Mouse (Mus musculus) CH12.LX (cell line): ENCODE results near the gene Jaml.

Experiments used
- BHLHE40 ChIP-seq: IDR thresholded peaks from 2 replicates; pipeline ENCODE4 v1.6.1; 2011; ENCODE audit warnings: mild to moderate bottlenecking, low read depth, low read length, improper control_type of control experiment
- CHD2 ChIP-seq: IDR thresholded peaks from 2 replicates; pipeline ENCODE4 v1.6.1; 2011; ENCODE audit warnings: low read length, improper control_type of control experiment
- CTCF ChIP-seq, 2 experiments: IDR thresholded peaks in 1 of 2; conservative IDR thresholded peaks in 1 of 2; 2 replicates each; pipeline ENCODE4 v1.5.1; 2011 to 2012; ENCODE audit warnings: low read depth in 2 of 2, low read length in 2 of 2, improper control_type of control experiment in 1 of 2, inconsistent platforms in 1 of 2, mild to moderate bottlenecking in 1 of 2, moderate library complexity in 1 of 2
- EP300 ChIP-seq: IDR thresholded peaks from 2 replicates; pipeline ENCODE4 v1.6.1; 2011; ENCODE audit warnings: low read length, improper control_type of control experiment
- MXI1 ChIP-seq: IDR thresholded peaks from 2 replicates; pipeline ENCODE4 v1.6.1; 2011; ENCODE audit warnings: mild to moderate bottlenecking, low read depth, low read length, improper control_type of control experiment
- MYC ChIP-seq: IDR thresholded peaks from 2 replicates; pipeline ENCODE4 v1.6.1; 2011; ENCODE audit warnings: low read depth, mild to moderate bottlenecking, improper control_type of control experiment, low read length
- NELFE ChIP-seq: IDR thresholded peaks from 2 replicates; pipeline ENCODE4 v1.6.1; 2011; ENCODE audit warnings: low read depth, low read length, improper control_type of control experiment
- POLR2A ChIP-seq: IDR thresholded peaks from 2 replicates; pipeline ENCODE4 v1.6.1; 2011; ENCODE audit warnings: low read depth, mild to moderate bottlenecking, improper control_type of control experiment, low read length
- RAD21 ChIP-seq: IDR thresholded peaks from 2 replicates; pipeline ENCODE4 v1.6.1; 2011; ENCODE audit warnings: low read depth, mild to moderate bottlenecking, low read length, improper control_type of control experiment, moderate library complexity
- RCOR1 ChIP-seq: conservative IDR thresholded peaks from 2 replicates; pipeline ENCODE4 v1.6.1; 2012; ENCODE audit warnings: low read depth, mild to moderate bottlenecking, inconsistent platforms, low read length, improper control_type of control experiment
- TBP ChIP-seq: conservative IDR thresholded peaks from 2 replicates; pipeline ENCODE4 v1.6.1; 2011; ENCODE audit warnings: low read depth, low read length, improper control_type of control experiment
- ZC3H11A ChIP-seq: IDR thresholded peaks from 2 replicates; pipeline ENCODE4 v1.6.1; 2012; ENCODE audit warnings: low read depth, mild to moderate bottlenecking, inconsistent platforms, low read length, improper control_type of control experiment
- ZMIZ1 ChIP-seq: IDR thresholded peaks from 2 replicates; pipeline ENCODE4 v1.6.1; 2012; ENCODE audit warnings: low read depth, mild to moderate bottlenecking, inconsistent platforms, low read length, improper control_type of control experiment
- ZNF384 ChIP-seq: IDR thresholded peaks from 2 replicates; pipeline ENCODE4 v1.6.1; 2012; ENCODE audit warnings: low read depth, low read length, improper control_type of control experiment, inconsistent platforms

DNA sequence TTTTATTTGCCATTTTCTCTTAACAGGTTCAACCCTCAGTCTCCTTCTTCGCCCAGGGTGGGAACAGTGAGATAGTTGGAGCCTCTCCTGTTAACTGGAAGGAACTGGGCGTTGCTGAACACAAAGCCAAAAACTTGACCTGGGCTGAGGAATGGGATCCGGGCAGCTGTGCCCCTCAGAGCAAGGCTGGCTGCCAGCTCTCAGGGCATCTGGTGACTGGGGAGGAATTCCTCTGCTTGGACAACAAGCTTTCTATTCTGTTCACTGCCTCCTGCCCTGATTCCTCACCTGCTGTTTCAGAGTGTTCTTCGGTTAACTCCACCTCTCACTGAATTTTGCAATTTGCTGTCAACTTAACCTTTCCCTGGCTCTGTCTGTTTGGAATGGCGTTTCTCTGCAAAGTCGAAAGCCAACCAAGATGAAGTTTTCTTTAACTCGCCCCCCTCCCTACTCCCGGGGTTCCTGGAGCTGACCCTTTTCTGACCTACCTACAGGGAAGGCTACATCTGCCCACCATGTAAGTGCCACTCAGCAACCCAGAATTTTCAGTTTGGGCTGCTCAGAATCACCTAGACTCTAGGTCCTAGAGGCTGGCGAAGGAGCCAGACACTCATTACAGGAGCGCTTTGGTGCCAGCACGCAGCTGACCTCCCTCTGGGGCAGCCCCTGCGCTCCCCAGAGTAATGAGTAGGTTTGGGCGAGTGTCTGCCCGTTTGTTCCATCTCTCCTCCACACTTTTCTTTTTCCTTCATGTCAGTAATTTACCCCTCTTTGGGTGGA, 38.7 kb upstream of the Jaml start:
- TF ChIP-seq POLR2A (no peak), CHD2 (peak; percentile 69), CTCF (conservative IDR thresholded peaks at IDR 0.05 in 1 of 2, IDR thresholded peaks at IDR 0.05 in 1 of 2; ENCODE audit: low read depth in 2 of 2, low read length in 2 of 2) (no peak), RCOR1 (peak; percentile 74; the same call in 1 of the 2 replicates), BHLHE40 (peak; percentile 88), EP300 (peak; percentile 92), MYC (peak; percentile 71; the same call in 1 of the 2 replicates), TBP (0 out of 2 replicates have a peak, but pooled peaks have one; percentile 12), ZNF384 (no peak), ZMIZ1 (peak; percentile 39; the same call in 1 of the 2 replicates), NELFE (peak; percentile 56; the same call in 1 of the 2 replicates), RAD21 (no peak; the same call in 1 of the 2 replicates), MXI1 (0 out of 2 replicates have a peak, but pooled peaks have one; percentile 51), ZC3H11A (no peak)
